Mouse (Mus musculus) megakaryocyte-erythroid progenitor cell, adult 5-6 weeks (primary cell): ENCODE measurements around the gene Keap1. TPM values are rescaled to one million over a fixed set of nuclear protein-coding genes. Genes with fewer than 3 reads are reported as not detected.
"Not testable (repeated sequence)": the region's sequence is repeated elsewhere in the genome, so short reads cannot be mapped to it uniquely, and the experiment has no call there.

Experiments
- ATAC-seq: replicated peaks from 2 replicates; pipeline ENCODE4 v1.8.0; 2016; ENCODE audit warnings: mild to moderate bottlenecking, inconsistent platforms; ENCODE audit not compliant: severe bottlenecking, poor library complexity, low FRiP score, low TSS enrichment
- total RNA-seq, 2 experiments: library from RNA; stranded (forward) in 1 of 2; stranded (reverse) in 1 of 2; fragments of 200-1000, 215-1000 nt in 1 of 2; fragments of >200 nt in 1 of 2; fragmentation: Nextera tagmentation in 1 of 2; gene quantifications; 2 replicates each; pipeline ENCODE4 v1.2.3; 2014 to 2017

Gene Keap1
- total RNA-seq, 2 experiments from 2014 or later = 25.3 to 32.7 TPM

DNA sequence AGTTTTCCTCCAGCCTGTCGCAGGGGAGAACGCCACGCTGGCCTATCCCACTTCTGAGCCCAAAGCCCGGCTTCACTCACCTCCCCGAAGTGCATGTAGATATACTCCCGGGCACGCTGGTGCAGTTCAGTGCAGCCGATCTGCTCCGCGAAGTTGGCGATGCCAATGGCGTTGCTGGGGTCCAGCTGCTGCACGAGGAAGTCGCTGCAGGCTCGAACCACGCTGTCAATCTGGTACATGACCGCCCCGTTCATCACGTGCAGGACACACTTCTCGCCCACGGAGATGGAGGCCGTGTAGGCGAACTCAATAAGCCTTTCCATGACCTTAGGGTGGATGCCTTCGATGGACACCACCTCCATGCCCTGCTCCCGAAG lies 2.2 kb downstream of the Keap1 start:
- ATAC-seq = no peak

DNA sequence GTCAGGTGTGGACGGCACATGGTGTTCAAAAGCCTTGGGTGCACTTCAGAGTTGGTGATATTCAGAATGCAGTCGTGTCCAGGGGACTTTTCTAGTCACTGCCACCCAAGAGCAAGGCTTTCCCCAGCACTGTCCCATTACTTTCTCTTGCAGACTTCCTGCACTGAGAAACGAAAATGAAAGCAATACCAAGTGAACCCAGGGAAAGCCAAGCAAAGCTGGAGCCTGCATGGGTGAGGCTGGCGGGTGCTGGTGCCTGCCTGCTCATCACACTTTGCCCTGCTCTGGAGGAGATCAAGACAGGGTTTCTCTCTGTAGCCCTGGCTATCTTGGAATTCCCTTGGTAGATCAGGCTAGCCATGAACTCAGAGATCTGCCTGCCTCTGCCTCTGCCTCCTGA lies 3.8 kb downstream of the Keap1 start:
- no peak for ATAC-seq

DNA sequence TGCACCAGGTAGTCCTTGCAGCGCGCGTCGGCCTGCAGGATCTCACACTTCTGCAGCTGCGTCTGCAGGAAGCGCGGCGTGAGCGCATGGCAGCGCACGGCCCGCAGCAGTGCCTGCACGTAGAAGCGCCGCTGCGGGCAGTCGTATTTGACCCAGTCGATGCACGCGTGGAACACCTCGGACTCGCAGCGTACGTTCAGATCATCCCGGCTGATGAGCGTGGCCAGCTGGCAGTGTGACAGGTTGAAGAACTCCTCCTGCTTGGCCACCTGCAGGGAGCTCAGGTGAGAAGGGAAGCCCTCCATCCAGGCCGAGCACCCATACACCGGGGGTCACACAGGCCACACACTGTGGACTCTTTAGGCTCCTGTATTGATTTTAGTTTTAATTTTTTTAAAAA lies 5.4 kb downstream of the Keap1 start:
- ATAC-seq = no peak

GRCm38 (mm10) chr9:21233366-21233765 lies 5.8 kb downstream of the Keap1 start:
- no peak for ATAC-seq

GRCm38 (mm10) chr9:21232867-21233266 lies 6.3 kb downstream of the Keap1 start:
- ATAC-seq = no peak

DNA sequence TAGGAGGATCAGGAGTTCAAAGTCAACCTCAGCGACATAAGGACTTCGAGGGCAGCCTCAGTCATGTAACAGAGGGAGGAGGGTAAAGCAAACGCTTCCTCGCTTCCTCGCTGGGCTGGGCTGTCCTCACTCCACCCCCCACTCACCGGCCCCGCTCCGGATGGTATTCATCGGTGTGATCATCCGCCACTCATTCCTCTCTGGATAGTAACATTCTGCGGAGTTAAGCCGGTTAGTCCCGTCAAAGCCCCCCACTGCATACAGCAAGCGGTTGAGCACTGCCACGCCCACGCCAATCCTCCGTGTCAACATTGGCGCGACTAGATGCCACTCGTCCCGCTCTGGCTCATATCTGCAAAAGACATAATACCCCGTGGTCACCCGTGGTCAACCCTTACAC lies 7.6 kb downstream of the Keap1 start:
- no peak for ATAC-seq

DNA sequence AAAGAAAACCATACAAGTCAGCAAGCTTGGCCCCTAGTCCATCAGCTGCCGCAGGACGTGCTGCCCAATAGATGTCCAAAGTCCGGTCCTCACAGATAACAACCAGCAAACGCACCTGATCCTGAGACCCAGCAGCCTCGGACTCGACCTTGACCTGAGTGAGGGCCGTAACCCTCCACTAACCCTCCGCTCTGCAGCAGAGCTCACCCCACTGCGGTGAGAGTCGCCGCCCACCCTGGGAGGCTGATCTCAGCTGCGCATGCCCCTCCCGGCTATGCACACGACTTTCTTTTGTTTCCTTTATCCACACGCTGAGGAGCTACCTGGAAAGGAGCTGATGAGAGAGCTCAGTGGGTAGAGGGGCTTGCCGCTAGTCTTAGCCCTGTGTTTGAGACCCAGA lies 11.8 kb downstream of the Keap1 start:
- peak; percentile 55; the same call in 1 of the 2 replicates for ATAC-seq

- ATAC-seq = no peak
These were observed 13.8 kb downstream of the Keap1 start for GRCm38 (mm10) chr9:21225415-21225758.

GRCm38 (mm10) chr9:21224576-21225414 lies 14.4 kb downstream of the Keap1 start:
- ATAC-seq = no peak

DNA sequence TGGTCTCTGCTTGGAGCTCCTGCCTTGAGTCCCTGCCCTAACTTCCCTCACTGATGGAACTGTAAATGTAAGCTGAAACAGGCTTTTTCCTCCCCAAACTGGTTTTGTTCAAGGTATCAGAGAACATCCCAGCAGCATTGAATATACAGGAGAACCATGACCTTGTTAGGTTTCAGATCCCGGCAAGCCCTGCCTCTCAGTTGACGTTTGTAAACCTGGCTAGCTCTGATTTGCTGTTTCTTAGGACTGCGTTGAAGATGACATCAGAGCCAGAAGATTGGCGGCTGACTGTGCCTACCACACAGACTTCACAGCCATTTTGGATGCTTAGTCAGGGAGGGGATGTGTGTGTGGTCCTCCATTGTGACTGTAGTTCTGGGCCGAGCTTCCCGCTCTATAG lies 15.3 kb downstream of the Keap1 start:
- no peak for ATAC-seq

DNA sequence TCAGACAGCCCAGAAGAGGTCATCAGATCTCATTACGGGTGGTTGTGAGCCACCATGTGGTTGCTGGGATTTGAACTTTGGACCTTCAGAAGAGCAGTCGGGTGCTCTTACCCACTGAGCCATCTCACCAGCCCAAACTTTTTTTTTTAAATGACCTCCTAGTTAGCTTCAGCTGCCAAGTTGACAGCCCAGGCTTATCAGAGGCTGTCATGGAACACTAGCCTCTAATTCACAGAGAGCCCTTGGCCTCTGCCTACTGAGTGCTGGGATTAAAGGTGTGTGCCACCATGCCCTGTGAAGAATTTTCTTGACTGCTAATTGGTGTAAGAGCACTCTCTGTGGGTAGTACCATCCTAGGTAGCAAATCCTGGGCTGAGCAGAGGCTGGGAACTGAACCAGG lies 15.7 kb downstream of the Keap1 start:
- not testable (repeated sequence) for ATAC-seq

- ATAC-seq = peak; percentile 64
These were observed 17.7 kb downstream of the Keap1 start for GRCm38 (mm10) chr9:21221383-21221929.

- peak; percentile 90 for ATAC-seq
These were observed 18.4 kb downstream of the Keap1 start for GRCm38 (mm10) chr9:21220490-21221382.

GRCm38 (mm10) chr9:21219820-21220219 lies 19.3 kb downstream of the Keap1 start:
- no peak for ATAC-seq

DNA sequence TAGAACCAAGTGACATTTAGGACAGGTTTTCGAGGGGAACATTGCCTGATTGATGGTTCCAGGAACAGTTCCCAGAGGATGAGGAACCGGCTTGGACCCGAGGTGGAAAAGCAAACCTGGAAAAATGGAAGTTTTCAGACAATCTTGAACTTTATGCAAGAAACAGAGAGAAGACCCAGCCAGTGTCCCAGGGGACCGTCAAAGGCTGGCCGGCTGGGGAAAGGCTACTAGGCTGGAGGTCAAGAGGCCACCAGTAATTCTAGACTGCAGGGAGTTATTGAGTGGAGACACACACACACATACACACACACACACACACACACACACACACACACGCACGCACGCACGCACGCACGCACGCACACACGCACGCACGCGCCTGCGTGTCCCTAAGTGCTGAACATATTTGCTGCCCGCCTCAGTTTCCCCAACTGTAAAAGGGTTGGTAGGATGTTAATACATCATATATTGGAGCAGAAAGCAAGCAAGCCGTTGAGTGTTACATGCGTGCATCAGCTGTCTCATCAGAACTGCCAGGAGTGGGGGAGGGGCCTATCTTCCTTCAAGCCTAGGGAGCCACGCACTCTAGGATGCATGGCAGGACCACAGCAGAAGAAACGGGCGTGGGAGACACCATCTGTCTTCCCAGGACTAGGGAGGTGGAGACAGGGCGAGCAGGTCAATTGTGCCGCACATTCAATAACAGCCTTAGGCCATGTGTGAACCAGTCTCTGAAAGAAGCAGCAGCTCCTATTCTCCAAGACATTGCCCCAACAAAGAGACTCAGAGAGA lies 22.9 kb downstream of the Keap1 start:
- ATAC-seq = no peak

GRCm38 (mm10) chr9:21213617-21214190 lies 25.5 kb downstream of the Keap1 start:
- peak; percentile 78 for ATAC-seq

GRCm38 (mm10) chr9:21211624-21212023 lies 27.5 kb downstream of the Keap1 start:
- ATAC-seq = no peak

DNA sequence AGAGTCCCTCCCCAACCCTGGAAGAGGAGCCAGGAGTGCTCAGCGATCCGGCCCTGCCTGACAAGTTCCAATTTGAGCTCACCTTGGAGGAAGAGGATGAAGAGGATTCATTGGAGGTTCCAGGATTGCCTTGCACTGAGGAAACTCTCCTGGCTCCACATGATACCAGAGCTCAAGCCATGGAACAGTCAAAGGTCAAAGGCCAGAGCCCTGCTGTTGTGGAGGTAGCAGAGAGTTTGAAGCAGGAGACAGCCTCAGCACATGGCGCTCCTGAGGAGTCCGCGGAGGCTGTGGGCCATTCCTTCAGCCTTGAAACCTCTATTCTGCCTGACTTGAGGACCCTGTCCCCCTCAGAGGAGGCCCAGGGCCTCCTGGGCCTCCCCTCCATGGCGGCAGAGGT lies 28.3 kb downstream of the Keap1 start:
- ATAC-seq = no peak

GRCm38 (mm10) chr9:21208626-21209025 lies 30.5 kb downstream of the Keap1 start:
- no peak for ATAC-seq
